Mouse (Mus musculus): ENCODE results near the gene Mydgf. TPM values are rescaled to one million over a fixed set of nuclear protein-coding genes. Genes with fewer than 3 reads are reported as not detected.

The Mydgf gene
- polyA plus RNA-seq, 1 experiment from 2014 or later: 62.9 TPM

DNA sequence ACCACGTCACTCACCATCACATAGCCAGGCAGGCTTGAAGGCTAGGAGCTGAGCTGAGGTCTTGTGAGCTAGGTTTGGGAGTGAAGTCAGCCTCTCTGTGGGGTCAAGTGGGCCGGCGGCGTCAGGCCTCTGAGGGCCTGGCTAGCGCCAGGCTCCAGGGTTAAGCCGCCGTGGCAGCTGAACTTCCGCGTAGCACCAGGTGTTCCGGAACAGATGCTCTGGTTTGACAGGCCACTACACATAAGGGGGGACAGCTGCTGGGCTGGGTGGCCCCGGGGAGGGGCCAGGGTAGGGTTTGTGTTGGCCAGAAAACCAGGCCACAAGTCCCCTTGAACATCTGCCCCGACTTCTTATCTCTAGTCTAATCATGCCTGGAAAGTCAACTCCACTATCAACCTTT lies 36.3 kb downstream of the Mydgf start:
- no peak overlapping the region for H3K27ac ChIP-seq (ENCODE audit: low read depth, low read length)
- H3K9me3 ChIP-seq (ENCODE audit: control insufficient read depth, low read length): no peaks in the 10 kb centered on the region
- H3K4me1 ChIP-seq (replicated peaks; ENCODE audit: control insufficient read depth, insufficient read depth, low read length): peaks cover 7% of the 10 kb centered on the region
- DNase-seq (ENCODE audit: low spot score): no peak
- H3K36me3 ChIP-seq (ENCODE audit: control insufficient read depth, insufficient read depth, low read length): no peaks in the 10 kb centered on the region
- ATAC-seq (ENCODE audit: low FRiP score): no peak
- H3K9ac ChIP-seq (ENCODE audit: low read depth, low read length): no peak overlapping the region
- no peak overlapping the region for H3K4me3 ChIP-seq (ENCODE audit: low read depth, low read length)
- WGBS: 56% methylated on average over 12 of the region's 12 CpGs
- H3K4me2 ChIP-seq (replicated peaks; ENCODE audit: low read depth, low read length): no peak overlapping the region
- peaks cover 27% of the 10 kb centered on the region for H3K27me3 ChIP-seq (ENCODE audit: control insufficient read depth, insufficient read depth, low read length)

DNA sequence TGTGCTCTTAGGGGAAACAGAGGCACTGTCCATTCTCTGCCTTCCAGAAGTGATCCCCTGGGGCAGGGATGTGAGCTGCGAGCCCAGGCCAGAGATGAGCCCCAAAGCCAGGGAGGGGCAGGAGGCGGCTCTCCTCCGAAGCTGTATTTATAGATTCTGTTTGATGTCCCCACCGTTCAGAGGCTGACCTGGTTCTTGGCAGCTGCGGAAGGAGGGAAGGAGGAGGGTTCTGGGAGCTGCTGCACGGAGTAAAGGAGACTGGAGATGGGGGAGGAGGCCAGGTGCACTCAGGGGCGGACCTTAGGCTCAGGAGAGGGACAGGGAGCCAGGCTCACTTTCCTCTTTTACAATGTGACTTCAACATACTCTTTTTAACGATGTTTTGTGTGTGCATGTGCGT lies 37.6 kb downstream of the Mydgf start:
- Histone ChIP-seq H3K27ac (ENCODE audit: low read depth, low read length) (no peak overlapping the region), H3K9ac (ENCODE audit: low read depth, low read length) (no peak overlapping the region), H3K4me1 (replicated peaks; ENCODE audit: control insufficient read depth, insufficient read depth, low read length) (peaks cover 15% of the 10 kb centered on the region), H3K27me3 (ENCODE audit: control insufficient read depth, insufficient read depth, low read length) (peaks cover 31% of the 10 kb centered on the region), H3K9me3 (ENCODE audit: control insufficient read depth, low read length) (no peaks in the 10 kb centered on the region), H3K4me3 (ENCODE audit: low read depth, low read length) (no peak overlapping the region), H3K4me2 (replicated peaks; ENCODE audit: low read depth, low read length) (no peak overlapping the region), H3K36me3 (ENCODE audit: control insufficient read depth, insufficient read depth, low read length) (no peaks in the 10 kb centered on the region)
- 23% methylated on average over 9 of the region's 9 CpGs for WGBS
- no peak for DNase-seq (ENCODE audit: low spot score)
- no peak for ATAC-seq (ENCODE audit: low FRiP score)

DNA sequence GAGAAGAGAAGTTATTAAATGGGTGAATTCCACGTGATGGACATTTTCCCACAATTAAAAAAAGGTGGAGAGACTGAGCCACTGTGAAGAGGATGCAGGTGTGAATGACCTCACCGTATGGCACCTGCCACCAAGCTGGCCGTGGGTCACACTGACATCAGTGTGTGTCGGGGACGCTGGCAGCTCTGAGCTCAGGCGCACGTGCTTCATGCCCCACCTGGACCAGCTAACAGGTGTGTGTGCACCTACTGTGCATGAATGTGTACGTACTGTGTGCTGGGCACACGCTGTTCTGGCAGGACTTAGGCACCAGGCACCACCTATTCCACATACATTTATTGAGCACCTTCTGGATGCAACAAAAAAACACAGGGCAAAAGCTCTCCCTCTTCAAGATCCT lies 39.2 kb downstream of the Mydgf start:
- Histone ChIP-seq H3K4me3 (ENCODE audit: low read depth, low read length) (no peak overlapping the region), H3K27me3 (ENCODE audit: control insufficient read depth, insufficient read depth, low read length) (peaks cover 41% of the 10 kb centered on the region), H3K4me1 (replicated peaks; ENCODE audit: control insufficient read depth, insufficient read depth, low read length) (peaks cover 15% of the 10 kb centered on the region), H3K4me2 (replicated peaks; ENCODE audit: low read depth, low read length) (no peak overlapping the region), H3K9me3 (ENCODE audit: control insufficient read depth, low read length) (no peaks in the 10 kb centered on the region), H3K36me3 (ENCODE audit: control insufficient read depth, insufficient read depth, low read length) (no peaks in the 10 kb centered on the region), H3K27ac (ENCODE audit: low read depth, low read length) (no peak overlapping the region), H3K9ac (ENCODE audit: low read depth, low read length) (no peak overlapping the region)
- DNase-seq (ENCODE audit: low spot score) (no peak), ATAC-seq (ENCODE audit: low FRiP score) (no peak)
- 75% methylated on average over 9 of the region's 9 CpGs for WGBS

DNA sequence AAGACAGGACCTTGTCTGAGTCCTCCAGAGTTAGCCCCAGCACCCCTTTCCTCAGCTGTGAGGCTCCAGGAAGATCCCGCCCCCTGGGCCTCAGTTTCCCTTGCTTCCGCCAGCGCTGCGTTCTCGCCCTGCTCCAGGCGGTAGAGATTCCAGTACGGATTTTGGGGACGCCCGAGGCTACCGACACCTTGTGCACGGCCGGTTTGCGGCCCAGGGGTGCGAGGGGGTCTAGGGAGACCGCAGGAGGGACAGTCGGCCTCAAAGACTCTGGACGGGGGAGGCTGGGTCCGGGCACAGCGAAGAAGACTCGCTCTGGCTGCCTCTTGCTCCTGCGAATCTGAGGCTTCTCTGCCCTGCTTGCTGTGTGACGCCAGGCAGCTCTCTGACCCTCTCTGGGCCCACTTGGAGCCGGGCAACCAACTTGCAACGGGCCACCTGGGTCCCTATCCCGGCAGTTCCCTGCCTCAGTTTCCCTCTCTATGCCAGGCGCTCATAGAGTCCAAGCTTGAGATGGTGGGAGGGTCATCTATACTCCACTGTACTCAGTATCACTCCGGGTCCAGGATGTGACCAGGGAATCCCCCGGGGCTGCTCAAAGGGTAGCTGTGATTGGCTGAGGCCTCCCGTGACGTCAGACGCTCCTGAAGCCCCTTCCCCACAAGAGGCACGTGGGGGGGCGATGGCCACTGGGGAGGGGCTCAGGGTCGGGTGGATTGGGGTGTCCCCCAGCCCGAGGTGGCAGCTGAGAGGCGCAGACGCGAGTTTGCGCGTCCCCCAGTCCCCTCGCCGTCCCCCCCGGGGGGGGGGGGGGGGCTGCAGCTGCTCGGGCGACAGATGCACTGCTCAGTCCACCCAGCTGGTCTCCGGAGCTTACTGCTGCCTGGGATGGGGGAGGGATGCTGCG lies 41.8 kb downstream of the Mydgf start:
- Histone ChIP-seq H3K27ac (ENCODE audit: low read depth, low read length) (peak overlapping the region; percentile 33; the same call in 1 of the 2 replicates), H3K4me2 (replicated peaks; ENCODE audit: low read depth, low read length) (peak overlapping the region; percentile 57), H3K4me1 (replicated peaks; ENCODE audit: control insufficient read depth, insufficient read depth, low read length) (peaks cover 13% of the 10 kb centered on the region), H3K9ac (ENCODE audit: low read depth, low read length) (peak overlapping the region; percentile 54), H3K4me3 (ENCODE audit: low read depth, low read length) (peak overlapping the region; percentile 36), H3K27me3 (ENCODE audit: control insufficient read depth, insufficient read depth, low read length) (peaks cover 40% of the 10 kb centered on the region), H3K36me3 (ENCODE audit: control insufficient read depth, insufficient read depth, low read length) (no peaks in the 10 kb centered on the region), H3K9me3 (ENCODE audit: control insufficient read depth, low read length) (no peaks in the 10 kb centered on the region)
- under 1% methylated on average over 40 of the region's 47 CpGs for WGBS
- DNase-seq (ENCODE audit: low spot score) (peak; percentile 79), ATAC-seq (ENCODE audit: low FRiP score) (peak; percentile 79)

DNA sequence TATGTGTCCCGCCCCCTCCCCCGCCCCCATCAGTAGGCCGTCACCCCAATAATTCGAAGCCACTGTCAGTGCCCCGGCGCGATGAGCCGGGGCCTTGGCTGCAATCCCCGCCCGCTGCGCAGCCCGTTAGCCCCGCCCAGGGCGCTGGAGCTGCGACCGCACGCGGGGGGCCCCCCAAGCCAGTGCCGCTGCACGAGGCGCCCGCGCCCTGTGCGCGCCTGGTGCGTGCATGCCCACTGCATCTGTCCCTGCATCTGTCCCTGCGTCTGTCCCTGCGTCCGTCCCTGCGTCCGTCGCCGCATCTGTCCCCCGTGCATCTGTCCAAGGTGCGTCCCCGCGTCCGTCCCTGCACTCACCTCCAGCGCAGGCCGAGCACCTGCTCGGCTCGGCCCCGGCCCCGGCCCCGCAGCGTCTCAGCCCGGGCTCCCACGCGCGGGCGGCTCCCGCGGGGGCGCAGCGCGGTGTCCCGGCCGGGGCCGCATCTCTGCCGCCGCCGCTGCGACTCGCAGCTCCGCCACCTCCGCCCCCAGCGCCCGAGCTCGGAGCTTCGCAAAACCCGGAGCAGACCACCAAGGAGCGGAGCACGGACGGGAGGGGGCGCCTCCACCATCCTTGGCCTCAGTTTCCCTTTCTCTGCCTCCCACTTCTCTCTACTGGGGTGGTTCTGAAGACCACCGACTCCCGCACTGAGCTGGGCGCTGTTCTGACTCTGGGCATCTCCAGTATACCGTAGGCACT lies 43.7 kb downstream of the Mydgf start, which contains the start of gene Sema6b:
Gene Sema6b, minus strand, starts transcription at position 486 of the 738 bp plus-strand sequence.
- under 1% methylated on average over 66 of the region's 79 CpGs for WGBS
- Histone ChIP-seq H3K4me2 (replicated peaks; ENCODE audit: low read depth, low read length) (peak within 1 kb of the TSS; percentile 93), H3K9me3 (ENCODE audit: control insufficient read depth, low read length) (no peaks in the 10 kb centered on the region), H3K9ac (ENCODE audit: low read depth, low read length) (peak within 1 kb of the TSS; percentile 64), H3K4me1 (replicated peaks; ENCODE audit: control insufficient read depth, insufficient read depth, low read length) (peaks cover 13% of the 10 kb centered on the region), H3K27ac (ENCODE audit: low read depth, low read length) (peak within 1 kb of the TSS; percentile 74), H3K4me3 (ENCODE audit: low read depth, low read length) (peak within 1 kb of the TSS; percentile 79), H3K27me3 (ENCODE audit: control insufficient read depth, insufficient read depth, low read length) (peaks cover 37% of the 10 kb centered on the region), H3K36me3 (ENCODE audit: control insufficient read depth, insufficient read depth, low read length) (no peaks in the 10 kb centered on the region)
- DNase-seq (ENCODE audit: low spot score) (peak; percentile 85), ATAC-seq (ENCODE audit: low FRiP score) (peak; percentile 25)

DNA sequence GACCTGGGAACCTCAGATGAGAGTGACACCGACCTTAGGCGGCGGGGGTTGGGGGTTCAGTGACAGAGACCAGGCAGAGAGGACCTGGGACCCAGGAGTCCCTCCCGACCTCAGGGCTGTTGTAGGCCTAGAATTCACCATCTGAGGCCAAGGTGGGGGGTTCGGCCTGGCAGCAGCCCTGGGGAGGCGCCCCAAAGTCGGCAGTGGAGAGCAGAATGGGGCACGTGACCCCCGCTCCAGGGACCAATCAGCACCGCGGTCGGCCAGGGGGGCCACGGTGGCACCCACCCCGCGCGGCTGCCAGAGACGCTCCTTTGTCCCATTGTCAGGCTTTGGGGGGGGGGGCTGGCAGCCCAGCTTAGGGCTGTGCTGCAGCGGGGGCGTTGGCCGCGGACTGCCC lies 44.4 kb downstream of the Mydgf start:
- Histone ChIP-seq H3K27me3 (ENCODE audit: control insufficient read depth, insufficient read depth, low read length) (peaks cover 37% of the 10 kb centered on the region), H3K9ac (ENCODE audit: low read depth, low read length) (peak overlapping the region; percentile 64), H3K4me2 (replicated peaks; ENCODE audit: low read depth, low read length) (peak overlapping the region; percentile 93), H3K4me3 (ENCODE audit: low read depth, low read length) (peak overlapping the region; percentile 79), H3K9me3 (ENCODE audit: control insufficient read depth, low read length) (no peaks in the 10 kb centered on the region), H3K4me1 (replicated peaks; ENCODE audit: control insufficient read depth, insufficient read depth, low read length) (peaks cover 15% of the 10 kb centered on the region), H3K27ac (ENCODE audit: low read depth, low read length) (0 out of 2 replicates have a peak overlapping the region, but pooled peaks have one; percentile 10), H3K36me3 (ENCODE audit: control insufficient read depth, insufficient read depth, low read length) (no peaks in the 10 kb centered on the region)
- DNase-seq (ENCODE audit: low spot score) (no peak), ATAC-seq (ENCODE audit: low FRiP score) (peak; percentile 1; the same call in 1 of the 2 replicates)
- WGBS: 7% methylated on average over 16 of the region's 21 CpGs

DNA sequence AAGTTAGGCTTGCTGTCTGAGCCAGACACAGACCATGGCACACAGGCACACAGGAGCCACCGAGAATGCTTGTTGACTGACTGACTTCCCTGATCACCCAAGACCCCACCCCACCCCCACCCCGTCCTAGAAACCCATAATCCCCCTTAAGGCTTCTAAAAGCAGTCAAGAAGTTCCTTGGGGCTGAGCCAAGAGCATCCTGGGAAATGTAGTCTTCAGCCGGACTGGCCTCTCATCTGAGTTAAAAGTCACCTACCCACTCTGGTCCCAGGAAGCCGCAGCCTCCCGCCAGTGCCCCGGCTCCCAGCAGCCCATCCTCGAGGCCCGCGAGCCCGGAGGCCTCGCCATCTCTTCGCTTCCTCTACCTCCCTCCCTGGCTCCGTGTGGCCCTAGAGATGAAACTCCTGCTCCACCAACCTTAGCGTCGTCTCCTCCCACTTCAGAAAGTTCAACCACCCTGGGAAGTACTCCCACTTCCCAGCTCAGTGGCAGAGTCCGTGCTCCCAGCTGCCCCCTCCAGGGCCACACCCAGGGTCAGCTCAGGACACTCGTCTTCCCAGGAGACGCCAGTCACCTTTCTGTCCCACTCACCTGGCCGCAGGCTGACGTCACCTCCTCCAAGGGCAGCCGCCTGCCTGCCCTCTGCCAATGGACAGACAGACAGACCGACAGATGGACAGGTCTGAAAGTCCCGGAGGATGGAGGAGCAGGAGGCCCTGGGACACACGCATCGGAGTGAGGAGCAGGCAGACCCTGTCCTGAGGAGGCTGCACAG lies 45.7 kb downstream of the Mydgf start:
- H3K9me3 ChIP-seq (ENCODE audit: control insufficient read depth, low read length): no peaks in the 10 kb centered on the region
- no peak overlapping the region for H3K27ac ChIP-seq (ENCODE audit: low read depth, low read length)
- H3K4me1 ChIP-seq (replicated peaks; ENCODE audit: control insufficient read depth, insufficient read depth, low read length): peaks cover 15% of the 10 kb centered on the region
- H3K4me3 ChIP-seq (ENCODE audit: low read depth, low read length): peak overlapping the region; percentile 18
- 14% methylated on average over 25 of the region's 25 CpGs for WGBS
- no peak overlapping the region for H3K9ac ChIP-seq (ENCODE audit: low read depth, low read length)
- DNase-seq (ENCODE audit: low spot score) (no peak), ATAC-seq (ENCODE audit: low FRiP score) (no peak)
- H3K4me2 ChIP-seq (replicated peaks; ENCODE audit: low read depth, low read length): peak overlapping the region; percentile 93
- H3K27me3 ChIP-seq (ENCODE audit: control insufficient read depth, insufficient read depth, low read length): peaks cover 35% of the 10 kb centered on the region
- H3K36me3 ChIP-seq (ENCODE audit: control insufficient read depth, insufficient read depth, low read length): no peaks in the 10 kb centered on the region

DNA sequence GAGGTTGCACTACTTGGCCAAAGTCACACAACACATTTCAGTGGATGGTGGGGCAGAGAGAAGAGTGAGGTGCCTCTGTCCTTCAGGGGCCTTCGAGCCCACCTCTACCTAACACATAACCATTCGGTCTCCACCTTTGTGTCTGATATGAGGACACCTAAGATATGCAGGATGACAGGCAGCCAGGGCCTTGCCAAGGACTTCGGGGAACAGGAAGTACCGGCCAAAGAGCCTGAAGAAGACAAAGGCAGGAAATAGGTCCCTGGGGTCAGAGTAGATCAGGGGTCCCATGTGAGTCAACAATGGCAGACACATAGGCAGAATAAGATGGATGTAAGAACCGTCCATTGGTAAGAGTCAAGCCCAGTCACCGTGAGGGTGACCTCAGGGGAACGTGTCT lies 47.2 kb downstream of the Mydgf start:
- peaks cover 6% of the 10 kb centered on the region for H3K4me1 ChIP-seq (replicated peaks; ENCODE audit: control insufficient read depth, insufficient read depth, low read length)
- 85% methylated on average over 7 of the region's 7 CpGs for WGBS
- no peak overlapping the region for H3K27ac ChIP-seq (ENCODE audit: low read depth, low read length)
- no peak for ATAC-seq (ENCODE audit: low FRiP score)
- H3K9me3 ChIP-seq (ENCODE audit: control insufficient read depth, low read length): no peaks in the 10 kb centered on the region
- H3K27me3 ChIP-seq (ENCODE audit: control insufficient read depth, insufficient read depth, low read length): peaks cover 33% of the 10 kb centered on the region
- no peak overlapping the region for H3K4me3 ChIP-seq (ENCODE audit: low read depth, low read length)
- no peak overlapping the region for H3K4me2 ChIP-seq (replicated peaks; ENCODE audit: low read depth, low read length)
- H3K9ac ChIP-seq (ENCODE audit: low read depth, low read length): no peak overlapping the region
- H3K36me3 ChIP-seq (ENCODE audit: control insufficient read depth, insufficient read depth, low read length): no peaks in the 10 kb centered on the region
- DNase-seq (ENCODE audit: low spot score): no peak

Measured in hindbrain, embryonic 11.5 days (tissue).